Mouse (Mus musculus) embryonic fibroblast, embryonic 13.5 days (primary cell): ENCODE data around the gene Slitrk2. TPM values are rescaled to one million over a fixed set of nuclear protein-coding genes. Genes with fewer than 3 reads are reported as not detected.

ENCODE experiments used
- H3K27ac ChIP-seq: 2 replicates; pipeline ENCODE4 v1.5.1; 2012; ENCODE audit warnings: low read length, control low read depth, inconsistent platforms; ENCODE audit not compliant: insufficient read depth
- H3K4me1 ChIP-seq: 2 replicates; pipeline ENCODE4 v1.6.1; 2011; ENCODE audit warnings: low read length; ENCODE audit not compliant: control insufficient read depth, insufficient read depth
- H3K4me3 ChIP-seq: 2 replicates; pipeline ENCODE4 v1.5.1; 2011; ENCODE audit warnings: mild to moderate bottlenecking, control low read depth, low read length; ENCODE audit not compliant: insufficient read depth
- CTCF ChIP-seq: IDR thresholded peaks from 2 replicates; pipeline ENCODE4 v1.5.1; 2011; ENCODE audit warnings: mild to moderate bottlenecking, control low read depth, low read length, moderate library complexity, borderline replicate concordance; ENCODE audit not compliant: insufficient read depth
- POLR2A ChIP-seq: IDR thresholded peaks from 2 replicates; pipeline ENCODE4 v1.6.1; 2011; ENCODE audit warnings: low read depth, mild to moderate bottlenecking, control low read depth, low read length, moderate library complexity
- polyA plus RNA-seq: library from polyadenylated mRNA; stranded (reverse); fragments of >200 nt; gene quantifications from 2 replicates; pipeline ENCODE4 v1.2.4, GENCODE M21; 2011; ENCODE audit warnings: low read depth; ENCODE audit not compliant: missing spikeins, insufficient read length

Slitrk2 gene
- polyA plus RNA-seq = 1.3 and 1.4 TPM in 2 replicates

DNA sequence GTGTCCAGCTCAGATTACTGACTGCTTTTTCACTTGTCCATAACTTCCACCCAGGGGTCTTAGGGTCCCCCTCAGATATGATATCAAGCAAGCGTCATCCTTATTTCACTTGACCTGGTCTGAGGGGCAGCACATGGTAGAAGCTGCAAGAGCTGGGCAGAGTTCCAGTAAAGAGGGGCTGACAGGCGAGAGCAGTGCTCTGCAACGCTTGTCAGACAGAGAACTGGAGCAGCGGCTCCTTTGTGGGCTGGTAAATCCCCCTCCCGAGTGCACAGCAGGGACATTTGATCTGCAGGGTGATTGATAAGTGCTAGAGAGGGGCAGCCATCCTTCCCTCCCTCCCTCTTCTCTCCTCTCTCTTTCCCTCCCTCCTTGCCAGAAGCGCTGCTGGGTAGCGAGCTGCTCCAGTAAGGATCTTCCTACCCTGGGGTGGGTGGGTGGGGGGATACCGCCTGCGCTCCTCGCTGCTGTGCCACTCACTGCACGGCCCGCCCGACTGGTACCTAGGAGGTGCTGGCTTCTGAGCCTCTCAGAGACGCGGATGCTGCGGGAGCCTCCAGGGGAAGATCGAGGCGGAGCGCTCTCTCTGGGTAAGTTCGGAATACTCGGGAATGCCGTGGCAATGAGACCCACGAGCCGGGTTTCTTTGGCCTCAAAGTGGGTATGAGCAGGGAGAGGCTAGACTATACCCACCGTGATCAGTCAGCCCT lies at the start of gene Slitrk2:
Gene Slitrk2, plus strand, starts transcription at position 408 of the 710 bp plus-strand sequence.
- no peaks in the 10 kb centered on the region for H3K4me1 ChIP-seq
- no peak within 1 kb of the TSS for H3K4me3 ChIP-seq
- TF ChIP-seq CTCF = no peak
- TF ChIP-seq POLR2A = no peak
- H3K27ac ChIP-seq = no peak within 1 kb of the TSS

DNA sequence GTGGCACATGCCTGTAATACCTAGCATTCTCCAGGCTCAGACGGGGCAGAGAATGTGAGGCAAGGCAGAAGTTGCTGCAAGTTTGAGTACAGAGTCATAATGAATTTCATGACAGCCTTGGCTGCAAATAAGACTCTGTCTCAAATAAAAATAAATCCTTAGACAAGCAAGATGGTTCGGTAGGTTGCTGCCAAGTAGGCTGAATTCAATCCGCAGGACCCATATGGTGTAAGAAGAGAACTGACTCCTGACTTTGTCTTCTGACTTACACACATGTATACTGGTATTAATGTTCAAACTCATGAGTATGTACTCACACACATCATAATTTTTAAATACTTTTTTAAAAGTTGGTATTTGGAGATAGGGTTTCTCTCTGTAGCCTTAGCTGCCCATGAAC lies 43.6 kb upstream of the Slitrk2 start:
- no peak for TF ChIP-seq POLR2A
- TF ChIP-seq CTCF = no peak

DNA sequence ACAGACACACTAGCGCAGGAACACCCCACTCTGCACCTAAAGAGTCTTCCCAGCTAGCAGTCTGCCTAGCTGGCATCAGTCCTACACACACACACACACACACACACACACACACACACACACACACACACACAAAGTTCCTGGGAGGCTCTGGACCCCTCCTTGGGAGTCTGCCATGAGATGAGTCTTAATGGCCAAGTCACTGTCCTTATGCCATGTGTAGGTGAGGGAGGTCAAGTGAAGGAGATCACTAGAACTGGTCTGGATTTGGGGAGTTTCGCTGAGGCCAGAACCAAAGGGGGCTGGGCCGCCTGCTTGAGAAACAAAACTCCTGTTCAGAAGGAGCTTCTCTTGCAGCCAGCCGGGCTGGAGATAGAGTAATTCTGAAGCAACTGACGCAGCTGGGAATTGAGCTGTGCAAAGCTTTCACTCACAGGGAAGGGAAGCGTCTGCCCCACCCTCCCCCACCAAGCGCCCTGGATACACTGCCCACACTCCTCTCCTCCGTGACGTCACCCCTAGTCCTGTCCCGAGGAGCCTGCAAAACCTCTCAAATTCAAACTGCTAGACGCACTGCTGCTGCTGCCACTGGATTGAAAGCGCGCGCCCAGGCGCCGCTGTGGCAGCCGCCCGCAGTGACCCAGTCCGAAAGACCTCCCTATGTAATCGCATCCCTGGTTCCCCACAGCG lies 3.5 kb downstream of the Slitrk2 start:
- no peak for TF ChIP-seq POLR2A
- TF ChIP-seq CTCF = no peak
- H3K4me3 ChIP-seq = peak overlapping the region; percentile 35

More for the DNA sequence above, 43.6 kb upstream of the Slitrk2 start:
- Histone ChIP-seq H3K4me1 (no peaks in the 10 kb centered on the region), H3K4me3 (no peak overlapping the region), H3K27ac (no peak overlapping the region)

DNA sequence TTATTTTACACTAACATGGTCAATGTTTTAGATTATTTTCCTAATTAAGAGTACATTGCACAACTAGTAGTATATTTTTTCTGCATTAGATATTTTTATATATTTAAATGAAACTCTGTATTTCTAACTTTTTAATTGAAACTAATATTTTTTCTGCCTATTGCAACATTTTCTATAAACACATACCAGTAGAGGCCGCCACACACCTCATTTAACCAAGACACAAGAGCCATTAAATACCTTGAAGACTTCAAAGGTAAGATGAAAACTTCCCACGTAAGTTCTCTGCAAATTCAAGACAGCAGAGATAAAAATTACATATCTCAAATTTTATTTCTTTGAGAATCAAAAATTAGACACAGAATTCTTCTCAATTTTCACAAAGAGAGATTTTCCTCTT lies 8.2 kb downstream of the Slitrk2 start:
- no peaks in the 10 kb centered on the region for H3K4me1 ChIP-seq
- no peak overlapping the region for H3K27ac ChIP-seq
- no peak overlapping the region for H3K4me3 ChIP-seq
- TF ChIP-seq CTCF = no peak
- TF ChIP-seq POLR2A = no peak

More for the DNA sequence above, 3.5 kb downstream of the Slitrk2 start:
- Histone ChIP-seq H3K27ac (no peak overlapping the region), H3K4me1 (no peaks in the 10 kb centered on the region)

DNA sequence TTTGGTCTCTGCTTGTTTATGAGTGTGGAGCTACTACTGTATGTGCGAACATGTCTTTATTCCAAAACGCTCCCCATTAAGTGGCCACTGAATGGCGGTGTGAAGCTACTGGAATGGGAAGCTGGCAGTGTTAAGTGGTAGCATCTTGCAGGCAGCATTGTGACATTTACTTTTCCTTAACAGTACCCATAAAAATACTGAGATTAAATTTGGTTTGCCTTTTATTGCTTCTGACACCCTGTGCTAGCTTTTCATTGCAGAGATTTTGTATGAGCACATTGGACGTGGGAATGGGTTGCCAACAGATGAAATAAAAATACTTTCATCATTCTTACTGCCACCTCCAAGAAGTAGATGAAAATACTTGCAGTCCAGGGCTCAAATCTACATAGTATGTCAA lies 27.8 kb downstream of the Slitrk2 start:
- Histone ChIP-seq H3K27ac (no peak overlapping the region), H3K4me1 (no peaks in the 10 kb centered on the region), H3K4me3 (no peak overlapping the region)
- TF ChIP-seq CTCF (no peak), POLR2A (no peak)

DNA sequence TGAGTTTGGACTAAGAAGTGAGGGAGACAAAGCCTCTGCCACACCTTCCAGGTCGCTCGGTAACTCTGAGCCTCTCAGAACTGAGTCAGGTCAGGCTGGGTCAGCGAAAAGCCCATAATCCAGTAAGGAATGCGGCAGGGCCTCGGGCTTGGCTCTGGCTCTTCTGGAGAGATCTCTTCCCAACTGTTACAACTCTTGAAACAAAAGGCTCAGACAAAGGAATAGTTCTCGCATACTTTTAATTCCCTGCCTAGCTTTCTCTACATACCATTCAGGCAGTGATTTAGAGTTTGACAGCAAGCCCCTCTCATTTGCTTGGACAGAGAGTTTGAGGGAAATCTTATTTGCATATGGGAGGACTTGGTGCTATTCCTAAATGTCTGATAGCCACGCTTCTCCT lies 29.5 kb downstream of the Slitrk2 start:
- H3K4me1 ChIP-seq = no peaks in the 10 kb centered on the region
- H3K27ac ChIP-seq = no peak overlapping the region
- H3K4me3 ChIP-seq = no peak overlapping the region
- no peak for TF ChIP-seq POLR2A
- TF ChIP-seq CTCF = no peak
